ENCODE assay signal across 7 mouse cellular contexts in genomic region chr3:135280669-135281415, GRCm38 (mm10). TPM values are rescaled to one million over a fixed set of nuclear protein-coding genes. Genes with fewer than 3 reads are reported as not detected.
DNase-seq lines count a peak whose midpoint lies in the region; ATAC-seq lines count a peak whose summit lies in the region.

Gene Bdh2, plus strand, starts transcription at chr3:135281221.

- peak; percentile 95 for ATAC-seq in megakaryocyte progenitor cell, adult 5-6 weeks (replicated peaks; ENCODE audit: poor library complexity)

- DNase-seq in adipocyte (ENCODE audit: low spot score) = peak; percentile 93
- peak; percentile 96 for DNase-seq in embryo, embryonic 10 days (ENCODE audit: low spot score)
- peak; percentile 68 for DNase-seq in gastrocnemius, postnatal 14 days
- DNase-seq in induced T-regulatory cell, adult 2 months (ENCODE audit: low read depth) = peak; percentile 85
- DNase-seq in left cerebral cortex, adult 8-10 months (ENCODE audit: low spot score in 2 of 2) = peak; percentile 52 to 55
- DNase-seq in right cerebral cortex, postnatal 25 days = peak; percentile 54

- intact Hi-C loops in gastrocnemius, postnatal 14 days (cut with DNase I; ENCODE audit: low total_unique reads) = loop anchor here (5.0 to 10.0 kb wide), 2 partner anchors 46 to 124 kb away; no protein-coding TSS in a partner anchor

RNA-seq across cellular contexts. Expression of gene Bdh2, which starts in this region (rescaled TPM):
- total RNA-seq in gastrocnemius, postnatal 14 days (2021) = 1 to 10 TPM; 4.4 to 4.7 TPM
- total RNA-seq in left cerebral cortex, adult 8-10 months (2022) = 1 to 10 TPM; 4.5 to 6.0 (median 5.1) TPM
- total RNA-seq in megakaryocyte progenitor cell, adult 5-6 weeks (2015) = 0.32 and 0.52 TPM in 2 replicates
- 0.07 TPM in 1 of 2 replicates, not detected in the other for total RNA-seq in megakaryocyte progenitor cell, adult 5-6 weeks (2017)

Comparison
In these comparisons a context has a peak if more than half of its experiments do, and no peak if none do; other contexts are left out.
1. Peak in every context shown above with its lines: DNase-seq and ATAC-seq.
2. Peak in ATAC-seq in megakaryocyte progenitor cell, adult 5-6 weeks; RNA of the gene not detected or under 1 TPM.